In genomic region chr12:21286712-21287650, GRCm38 (mm10) we compare ENCODE assay signal across 8 mouse cellular contexts. TPM values are rescaled to one million over a fixed set of nuclear protein-coding genes. Genes with fewer than 3 reads are reported as not detected.
DNase-seq lines count a peak whose midpoint lies in the region; ATAC-seq and TF ChIP-seq lines count a peak whose summit lies in the region.

No protein-coding gene starts in this region.

- peak overlapping the region; percentile 92 for H3K27ac ChIP-seq in embryonic facial prominence, embryonic 10.5 days (replicated peaks)
- peak overlapping the region; percentile 94 for H3K27ac ChIP-seq in hindbrain, embryonic 13.5 days
- H3K27ac ChIP-seq in liver, postnatal 0 days (ENCODE audit: low read depth), result peak overlapping the region; percentile 91
- H3K27ac ChIP-seq in neural tube, embryonic 14.5 days (ENCODE audit: low read depth, low read length), result peak overlapping the region; percentile 92

- peaks cover 36% of the 10 kb centered on the region for H3K36me3 ChIP-seq in embryonic facial prominence, embryonic 10.5 days (replicated peaks)
- H3K36me3 ChIP-seq in hindbrain, embryonic 13.5 days, result peaks cover 20% of the 10 kb centered on the region
- peaks cover 13% of the 10 kb centered on the region for H3K36me3 ChIP-seq in liver, postnatal 0 days (replicated peaks; ENCODE audit: insufficient read depth, low read length)
- H3K36me3 ChIP-seq in neural tube, embryonic 14.5 days (ENCODE audit: control insufficient read depth, insufficient read depth, low read length), result peaks cover 9% of the 10 kb centered on the region; the same call in 1 of the 2 replicates

- H3K4me1 ChIP-seq in embryonic facial prominence, embryonic 10.5 days, result peaks cover 19% of the 10 kb centered on the region
- peaks cover 35% of the 10 kb centered on the region for H3K4me1 ChIP-seq in hindbrain, embryonic 13.5 days (replicated peaks)
- peaks cover 21% of the 10 kb centered on the region for H3K4me1 ChIP-seq in liver, postnatal 0 days (ENCODE audit: insufficient read depth)
- peaks cover 17% of the 10 kb centered on the region for H3K4me1 ChIP-seq in neural tube, embryonic 14.5 days (ENCODE audit: control insufficient read depth, insufficient read depth, low read length)

- H3K27me3 ChIP-seq in embryonic facial prominence, embryonic 10.5 days (replicated peaks; ENCODE audit: low read depth, poor library complexity, severe bottlenecking), result no peaks in the 10 kb centered on the region
- no peaks in the 10 kb centered on the region for H3K27me3 ChIP-seq in hindbrain, embryonic 13.5 days
- no peaks in the 10 kb centered on the region for H3K27me3 ChIP-seq in liver, postnatal 0 days (ENCODE audit: insufficient read depth, low read length)
- no peaks in the 10 kb centered on the region for H3K27me3 ChIP-seq in neural tube, embryonic 14.5 days (ENCODE audit: control insufficient read depth, insufficient read depth, low read length)

- H3K4me2 ChIP-seq in hindbrain, embryonic 13.5 days, result peak overlapping the region; percentile 83
- H3K4me2 ChIP-seq in liver, postnatal 0 days (ENCODE audit: low read depth, low read length), result peak overlapping the region; percentile 96
- H3K4me2 ChIP-seq in neural tube, embryonic 14.5 days (ENCODE audit: low read depth, low read length), result peak overlapping the region; percentile 62

- H3K9me3 ChIP-seq in embryonic facial prominence, embryonic 10.5 days, result no peaks in the 10 kb centered on the region
- no peaks in the 10 kb centered on the region for H3K9me3 ChIP-seq in hindbrain, embryonic 13.5 days
- no peaks in the 10 kb centered on the region for H3K9me3 ChIP-seq in liver, postnatal 0 days (ENCODE audit: low read length)
- H3K9me3 ChIP-seq in neural tube, embryonic 14.5 days (ENCODE audit: control insufficient read depth, low read length), result no peaks in the 10 kb centered on the region

- ATAC-seq in hindbrain, embryonic 13.5 days (ENCODE audit: low FRiP score), result peak; percentile 55
- no peak for ATAC-seq in liver, postnatal 0 days
- ATAC-seq in neural tube, embryonic 14.5 days (ENCODE audit: low read depth), result peak; percentile 45

- TF ChIP-seq EP300 in liver, postnatal 0 days (IDR thresholded peaks at IDR 0.05; ENCODE audit: low read depth), result no peak

- H3K4me3 ChIP-seq in embryonic facial prominence, embryonic 10.5 days, result peak overlapping the region; percentile 87
- peak overlapping the region; percentile 65 for H3K4me3 ChIP-seq in hindbrain, embryonic 13.5 days
- peak overlapping the region; percentile 93 for H3K4me3 ChIP-seq in liver, postnatal 0 days (ENCODE audit: low read depth, low read length)
- H3K4me3 ChIP-seq in neural tube, embryonic 14.5 days (ENCODE audit: low read depth, low read length), result peak overlapping the region; percentile 82

- WGBS in embryonic facial prominence, embryonic 10.5 days, result 37% methylated on average over 18 of the region's 18 CpGs
- WGBS in hindbrain, embryonic 13.5 days, result 36% methylated on average over 18 of the region's 18 CpGs
- WGBS in liver, postnatal 0 days (ENCODE audit: insufficient replicate concordance), result 14% methylated on average over 18 of the region's 18 CpGs
- WGBS in neural tube, embryonic 14.5 days, result 38% methylated on average over 18 of the region's 18 CpGs

- DNase-seq in embryo, embryonic 11 days, result peak; percentile 29
- no peak for DNase-seq in embryo, embryonic 10.5 days (ENCODE audit: low spot score)
- DNase-seq in CD4-positive helper T cell, adult 2 months (ENCODE audit: low read depth, low spot score), result peak; percentile 75
- no peak for DNase-seq in embryonic facial prominence, embryonic 10.5 days (ENCODE audit: low spot score)
- peak; percentile 31 for DNase-seq in liver, postnatal 0 days
- no peak for DNase-seq in gastrocnemius, postnatal 4 days (ENCODE audit: low spot score in 2 of 2)

- peak overlapping the region; percentile 90 for H3K9ac ChIP-seq in hindbrain, embryonic 13.5 days
- H3K9ac ChIP-seq in liver, postnatal 0 days (replicated peaks), result peak overlapping the region; percentile 92
- peak overlapping the region; percentile 91 for H3K9ac ChIP-seq in neural tube, embryonic 14.5 days (replicated peaks; ENCODE audit: low read depth, low read length)

- no peak for TF ChIP-seq CTCF in liver, postnatal 0 days (IDR thresholded peaks at IDR 0.05; ENCODE audit: low read depth)

RNA-seq across cellular contexts. Expression of gene Itgb1bp1, which starts 0.9 kb away (rescaled TPM):
- polyA plus RNA-seq in embryonic facial prominence, embryonic 10.5 days (2016; fragmentation: Nextera tagmentation; extraction: Ambion mirVana), result 37.8 and 45.6 TPM in 2 replicates
- polyA plus RNA-seq in hindbrain, embryonic 13.5 days (2015; fragmentation: Nextera tagmentation; extraction: Ambion mirVana), result 38.4 TPM in 2 replicates
- 18.9 and 19.5 TPM in 2 replicates for polyA plus RNA-seq in liver, postnatal 0 days (2015; fragmentation: Nextera tagmentation; extraction: Ambion mirVana)
- 40.5 and 40.6 TPM in 2 replicates for polyA plus RNA-seq in neural tube, embryonic 14.5 days (2014; fragmentation: Nextera tagmentation; extraction: Ambion mirVana)
- 10 to 100 TPM; 37.0 to 37.3 TPM for total RNA-seq in gastrocnemius, postnatal 4 days (2021)

RNA-seq across cellular contexts. Expression of gene Cpsf3, which starts 1.8 kb away (rescaled TPM):
- polyA plus RNA-seq in embryonic facial prominence, embryonic 10.5 days (2016; fragmentation: Nextera tagmentation; extraction: Ambion mirVana), result 130 and 142 TPM in 2 replicates
- 97.7 and 98.1 TPM in 2 replicates for polyA plus RNA-seq in hindbrain, embryonic 13.5 days (2015; fragmentation: Nextera tagmentation; extraction: Ambion mirVana)
- 30.3 and 33.1 TPM in 2 replicates for polyA plus RNA-seq in liver, postnatal 0 days (2015; fragmentation: Nextera tagmentation; extraction: Ambion mirVana)
- polyA plus RNA-seq in neural tube, embryonic 14.5 days (2014; fragmentation: Nextera tagmentation; extraction: Ambion mirVana), result 90.8 and 95.5 TPM in 2 replicates
- total RNA-seq in gastrocnemius, postnatal 4 days (2021), result 10 to 100 TPM; 38.9 to 43.3 TPM

RNA-seq across cellular contexts. Expression of gene Iah1, which starts 29.2 kb away (rescaled TPM):
- 43.0 and 46.1 TPM in 2 replicates for polyA plus RNA-seq in embryonic facial prominence, embryonic 10.5 days (2016; fragmentation: Nextera tagmentation; extraction: Ambion mirVana)
- polyA plus RNA-seq in hindbrain, embryonic 13.5 days (2015; fragmentation: Nextera tagmentation; extraction: Ambion mirVana), result 37.9 and 39.3 TPM in 2 replicates
- polyA plus RNA-seq in liver, postnatal 0 days (2015; fragmentation: Nextera tagmentation; extraction: Ambion mirVana), result 64.7 and 65.3 TPM in 2 replicates
- 26.8 and 34.8 TPM in 2 replicates for polyA plus RNA-seq in neural tube, embryonic 14.5 days (2014; fragmentation: Nextera tagmentation; extraction: Ambion mirVana)
- 10 to 100 TPM; 14.6 to 17.2 TPM for total RNA-seq in gastrocnemius, postnatal 4 days (2021)

Comparison
In these comparisons a context has a peak if more than half of its experiments do, and no peak if none do; other contexts are left out.
1. DNase-seq: peak in embryo, embryonic 11 days (single experiment), CD4-positive helper T cell, adult 2 months (single experiment) and liver, postnatal 0 days (single experiment); none in embryo, embryonic 10.5 days (single experiment), embryonic facial prominence, embryonic 10.5 days (single experiment) and gastrocnemius, postnatal 4 days (0 of 2).
2. Peak in every context shown above with its lines, with median percentiles within 50 percentile points of each other: H3K27ac ChIP-seq, H3K4me3 ChIP-seq, H3K4me2 ChIP-seq and H3K9ac ChIP-seq.